Mouse (Mus musculus) gastrocnemius, postnatal 36 days (tissue): ENCODE data around the gene Myh7. TPM values are rescaled to one million over a fixed set of nuclear protein-coding genes. Genes with fewer than 3 reads are reported as not detected.

ENCODE experiments used
- DNase-seq, 2 experiments: peaks; one replicate each; pipeline ENCODE4 v3.0.0; 2022
- intact Hi-C: fragments of 180-260 bp; cut with DNase I; formaldehyde crosslinking; loops from one replicate; pipeline ENCODE4 v1.15.1; 2025
- microRNA-seq, 2 experiments: library from miRNA; unstranded; fragments of <30 nt; microRNA quantifications; one replicate each; pipeline ENCODE4 v1.2.0; 2021
- total RNA-seq, 2 experiments: library from RNA; stranded (reverse); gene quantifications; 2 replicates each; pipeline ENCODE4 v1.2.3; 2021

Gene Myh7
- total RNA-seq, 2 experiments from 2014 or later = 194 to 1,204 TPM

DNA sequence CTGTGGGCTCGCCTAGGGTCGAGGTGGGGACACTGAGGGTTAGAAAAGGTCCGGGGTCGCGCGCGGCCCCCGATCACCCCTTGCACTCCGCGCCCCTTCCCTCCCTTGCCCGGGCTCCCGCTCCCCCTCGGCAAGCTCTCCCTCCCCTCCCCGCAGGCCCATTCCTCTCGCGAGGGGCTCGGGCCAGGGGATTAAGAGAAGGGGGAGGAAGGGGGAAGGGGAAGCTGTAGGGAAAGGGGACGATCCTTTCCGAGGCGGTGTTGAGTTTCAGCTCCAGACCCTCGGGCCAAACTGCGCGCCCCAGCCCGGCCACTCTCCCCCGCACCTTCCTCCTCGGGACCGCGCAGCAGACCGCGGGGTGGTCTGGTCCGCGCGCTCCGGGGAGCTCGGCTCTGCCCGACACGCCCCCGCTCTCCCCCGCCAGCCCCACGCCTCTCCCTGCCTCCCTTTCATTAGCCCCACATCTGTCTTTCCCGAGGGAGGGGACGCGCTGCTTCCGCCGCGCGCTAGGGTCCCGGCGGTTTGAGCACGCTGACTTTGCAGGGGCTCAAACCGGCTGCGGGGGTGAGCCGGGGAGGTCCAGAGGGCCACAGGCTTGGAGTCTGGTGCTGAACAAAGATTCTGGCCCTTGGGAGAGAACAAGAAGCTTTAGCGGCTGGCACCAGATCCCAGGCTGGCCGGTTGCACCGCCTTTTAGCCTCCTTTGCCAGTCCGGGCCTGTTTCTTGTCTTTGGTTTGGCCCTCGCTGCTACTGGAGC is 67.8 kb downstream of the Myh7 start:
- intact Hi-C loops = no loop called here
- peak; percentile 25 to 62 for DNase-seq

DNA sequence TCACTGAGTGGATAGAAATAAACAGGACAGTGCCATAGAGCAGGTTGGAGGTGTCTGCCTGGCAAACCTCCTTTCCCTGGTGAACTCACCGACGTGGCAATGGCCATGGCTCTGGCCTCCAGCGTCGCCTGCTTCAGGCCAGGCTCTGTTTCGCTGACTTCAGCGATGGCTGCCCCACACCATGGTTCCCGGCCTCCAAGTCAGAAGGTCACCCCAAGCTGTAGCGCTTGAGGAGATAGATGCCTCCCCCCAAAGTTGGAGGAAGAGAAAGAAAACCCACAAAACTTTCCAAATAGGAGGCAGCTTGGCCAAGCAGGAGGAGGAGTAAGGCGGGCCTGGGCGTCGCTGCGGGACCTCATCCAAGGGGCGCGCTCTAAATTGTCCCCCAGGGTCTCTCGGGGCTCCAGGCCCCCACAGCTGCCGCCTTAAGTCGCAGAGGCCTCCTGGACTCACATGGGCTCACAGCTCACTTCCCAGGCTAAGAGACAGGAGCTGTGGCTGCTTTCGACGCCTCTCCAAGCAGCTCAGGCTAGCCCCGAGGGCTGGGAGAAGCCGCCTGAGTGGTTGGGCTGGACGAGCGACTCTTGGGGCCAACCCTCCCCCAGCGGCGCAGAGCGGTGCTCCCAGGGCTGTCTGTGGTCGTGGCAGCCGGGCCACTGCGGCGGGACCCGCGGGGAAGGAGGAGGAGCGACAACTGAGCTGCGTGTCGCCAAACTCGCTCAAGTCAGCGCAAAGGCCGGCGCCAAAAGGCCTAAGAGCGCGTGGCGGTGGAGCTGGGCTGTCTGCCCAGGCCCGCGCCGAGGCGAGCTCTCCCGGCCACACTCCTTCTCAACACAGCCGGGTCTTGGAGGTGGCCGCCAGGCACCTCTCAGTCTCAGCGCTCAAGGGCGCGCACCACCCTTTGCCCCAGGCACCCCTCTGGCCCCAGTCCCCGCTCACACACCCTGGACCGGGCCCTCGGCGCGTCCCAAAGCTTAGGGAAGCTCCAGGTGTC is 68.8 kb downstream of the Myh7 start, which contains the start of gene Efs:
TSS of gene Efs (minus strand) at position 778 of the 994 bp plus-strand sequence.
- intact Hi-C loops = no loop called here
- DNase-seq = peak; percentile 49 to 65

DNA sequence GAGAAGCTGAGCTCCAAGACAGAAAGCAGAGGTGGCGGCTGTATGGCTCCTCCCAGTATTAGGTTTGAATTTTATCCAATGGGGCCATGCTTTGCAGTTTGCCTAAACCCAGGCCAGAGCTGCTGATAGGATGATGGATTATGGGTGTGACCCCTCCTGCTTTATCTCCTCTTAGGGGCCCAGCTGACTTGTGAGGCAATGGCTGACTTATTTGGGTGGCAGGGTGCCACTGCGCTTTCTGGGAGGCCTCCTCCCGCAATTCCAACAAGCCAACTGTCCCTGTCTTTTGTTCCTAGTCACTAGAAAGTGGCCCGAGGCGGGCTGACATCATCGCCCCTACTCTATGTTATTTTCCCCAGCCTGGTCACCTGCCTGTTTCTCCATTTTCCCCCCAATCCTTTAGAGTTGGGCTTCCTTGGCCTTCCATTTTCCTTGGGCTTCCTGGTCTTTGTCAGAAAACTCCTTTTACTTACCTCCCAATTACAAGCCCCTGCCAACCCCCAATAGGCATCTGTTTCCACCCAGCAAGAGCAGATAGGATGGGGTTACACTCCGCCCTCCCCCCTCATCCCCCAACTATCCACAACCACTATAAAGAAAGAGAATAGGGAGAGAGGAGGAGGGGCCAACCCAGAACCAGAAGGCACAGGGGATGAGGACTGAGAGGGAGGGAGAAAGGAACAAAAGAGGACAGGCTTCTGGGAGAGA is 69.6 kb downstream of the Myh7 start:
- intact Hi-C loops = no loop called here
- DNase-seq = peak; percentile 60 to 62

Small RNAs within 50 kb of the gene (microRNA-seq; reads per million reads assigned to microRNA genes)
- gene Mir208a (9.3 to 11.1 reads per million in 2 experiments), gene Mir208b (152 to 660 reads per million in 2 experiments)

Other genes starting within 250 kb of the Myh7 start
- gene Slc7a8, start 212.7 kb downstream of the Myh7 start, total RNA-seq = 10 to 100 TPM; 17.5 to 23.4 TPM
- 1 to 10 TPM; 2.2 TPM for gene Rnf212b, start 180.5 kb downstream of the Myh7 start, total RNA-seq
- gene Homez, start 123.7 kb downstream of the Myh7 start, total RNA-seq = 1 to 10 TPM; 2.6 to 4.0 TPM
- gene Ppp1r3e, start 117.1 kb downstream of the Myh7 start, total RNA-seq = 1 to 10 TPM; 2.9 to 3.0 TPM
- 10 to 100 TPM; 20.9 to 25.9 TPM for gene Bcl2l2, start 111.2 kb downstream of the Myh7 start, total RNA-seq
- gene Gm20521, start 111.2 kb downstream of the Myh7 start, total RNA-seq = not detected
- 10 to 100 TPM; 51.0 to 53.2 TPM for gene Pabpn1, start 102.1 kb downstream of the Myh7 start, total RNA-seq
- 1 to 10 TPM; 1.6 to 1.7 TPM for gene Slc22a17, start 81.5 kb downstream of the Myh7 start, total RNA-seq
- 1 to 10 TPM; 2.1 to 2.5 TPM for gene Efs, start 68.5 kb downstream of the Myh7 start, total RNA-seq
- not detected for gene Il25, start 61.9 kb downstream of the Myh7 start, total RNA-seq
- under 1 TPM in 1 of 2 experiments, not detected in 1; 0.42 TPM for gene Cmtm5, start 58.4 kb downstream of the Myh7 start, total RNA-seq
- 100 to 1,000 TPM in 1 of 2 experiments, 10 to 100 TPM in 1; 40.5 to 246 TPM for gene Myh6, start 27.7 kb downstream of the Myh7 start, total RNA-seq
- not detected for gene Gm17428, start 17.7 kb downstream of the Myh7 start, total RNA-seq
- gene Ngdn, start 20.8 kb upstream of the Myh7 start, total RNA-seq = 10 to 100 TPM; 13.9 to 18.1 TPM
- 1 to 10 TPM; 3.5 to 3.7 TPM for gene Zfhx2, start 97.7 kb upstream of the Myh7 start, total RNA-seq
- gene Thtpa, start 100.2 kb upstream of the Myh7 start, total RNA-seq = 10 to 100 TPM; 10.1 to 13.6 TPM
- 1 to 10 TPM; 4.0 to 5.1 TPM for gene Ap1g2, start 112.0 kb upstream of the Myh7 start, total RNA-seq
- gene Jph4, start 122.3 kb upstream of the Myh7 start, total RNA-seq = under 1 TPM; 0.17 to 0.23 TPM
- not detected for gene Dhrs2, start 227.4 kb upstream of the Myh7 start, total RNA-seq